Mouse (Mus musculus) gastrocnemius, adult 18-20 months (tissue): ENCODE data around the gene Prpf3. TPM values are rescaled to one million over a fixed set of nuclear protein-coding genes. Genes with fewer than 3 reads are reported as not detected.
"Not testable (repeated sequence)": the region's sequence is repeated elsewhere in the genome, so short reads cannot be mapped to it uniquely, and the experiment has no call there.

Experiments
- DNase-seq: peaks from one replicate; pipeline ENCODE4 v3.0.0; 2021; ENCODE audit warnings: low spot score
- total RNA-seq, 2 experiments: library from RNA; stranded (reverse); gene quantifications; 2 replicates each; pipeline ENCODE4 v1.2.3; 2021

The Prpf3 gene
- total RNA-seq, 2 experiments from 2014 or later = 16.6 to 16.9 TPM

DNA sequence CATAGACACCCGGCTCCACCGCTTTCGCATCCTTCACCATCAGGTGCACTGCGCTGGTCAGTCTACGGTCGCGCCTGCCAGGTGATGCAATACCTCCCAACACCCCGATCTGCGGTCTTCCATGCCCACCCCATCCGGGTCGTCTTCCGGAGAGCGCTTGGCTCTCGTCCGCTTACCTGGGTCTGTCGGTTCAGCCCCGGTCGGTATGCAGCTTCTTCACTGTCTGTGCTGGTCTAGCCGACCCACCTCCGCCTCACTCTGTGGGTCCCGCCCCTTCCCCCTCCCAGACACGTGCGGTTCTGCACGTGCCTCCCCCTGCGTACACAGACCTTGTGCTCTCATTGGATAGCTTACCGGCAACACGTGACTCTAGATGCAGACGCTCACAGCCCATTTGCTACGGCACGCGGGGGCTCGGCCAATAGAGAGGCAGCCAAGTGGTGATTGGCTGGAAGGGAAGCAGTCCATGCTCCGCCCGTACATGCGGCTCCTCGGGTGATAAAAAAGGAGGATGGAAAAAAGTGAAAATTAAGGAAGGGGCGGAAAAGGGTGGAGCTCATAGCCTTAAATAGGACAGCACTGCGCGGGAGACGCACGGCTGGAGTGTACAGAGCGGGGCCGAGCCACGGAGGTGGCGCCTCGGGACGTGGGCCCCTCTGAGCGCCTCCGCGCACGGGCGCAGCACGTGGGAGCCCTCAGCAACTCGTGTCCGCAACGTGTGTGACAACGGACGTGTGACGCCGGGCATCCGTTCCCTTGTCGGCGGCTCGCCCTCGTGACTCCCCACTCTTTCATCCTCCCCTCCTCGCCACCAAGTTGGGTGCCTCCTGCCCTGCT is 26.5 kb upstream of the Prpf3 start, which contains the start of gene Ciart:
Gene Ciart, minus strand, starts transcription at position 273 of the 837 bp plus-strand sequence.
- peak; percentile 96 for DNase-seq

DNA sequence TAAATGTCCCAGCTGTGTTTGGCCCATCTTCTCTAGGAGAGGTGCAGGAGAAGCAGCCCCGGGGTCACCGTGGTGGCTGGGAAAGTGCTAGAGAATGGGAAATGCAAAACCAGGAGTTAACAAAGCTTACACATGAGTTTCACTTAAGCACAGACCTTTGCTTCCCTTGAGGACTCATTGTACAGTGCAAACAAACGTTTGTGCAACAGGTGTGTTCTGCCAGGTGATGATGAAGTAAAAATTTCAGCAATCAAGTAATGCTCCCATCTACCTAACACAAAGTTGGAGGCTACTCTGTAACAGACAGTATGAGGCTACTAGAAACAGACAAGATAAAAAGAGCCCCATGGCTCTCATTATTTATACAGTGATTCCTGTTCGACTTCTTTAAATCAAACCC is 23.4 kb upstream of the Prpf3 start:
- DNase-seq = no peak

DNA sequence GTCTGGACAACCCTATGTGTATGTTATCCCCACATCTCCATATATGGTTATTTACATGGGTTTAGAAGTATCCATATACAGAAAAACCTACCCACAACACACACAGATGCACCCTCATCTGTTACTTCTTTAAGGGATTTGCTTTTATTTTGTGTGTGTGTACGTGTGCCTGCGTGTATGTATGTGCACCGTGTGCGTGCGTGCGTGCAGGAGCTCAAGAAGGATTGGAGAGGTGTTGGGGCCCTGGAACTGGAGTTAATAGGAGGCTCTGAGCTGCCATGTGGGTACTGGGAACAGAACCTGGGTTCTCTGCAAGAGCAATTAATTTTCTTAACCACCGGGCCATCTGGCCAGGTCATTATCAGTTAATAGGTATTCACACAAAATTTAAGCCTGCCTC is 16.4 kb upstream of the Prpf3 start:
- DNase-seq = no peak

DNA sequence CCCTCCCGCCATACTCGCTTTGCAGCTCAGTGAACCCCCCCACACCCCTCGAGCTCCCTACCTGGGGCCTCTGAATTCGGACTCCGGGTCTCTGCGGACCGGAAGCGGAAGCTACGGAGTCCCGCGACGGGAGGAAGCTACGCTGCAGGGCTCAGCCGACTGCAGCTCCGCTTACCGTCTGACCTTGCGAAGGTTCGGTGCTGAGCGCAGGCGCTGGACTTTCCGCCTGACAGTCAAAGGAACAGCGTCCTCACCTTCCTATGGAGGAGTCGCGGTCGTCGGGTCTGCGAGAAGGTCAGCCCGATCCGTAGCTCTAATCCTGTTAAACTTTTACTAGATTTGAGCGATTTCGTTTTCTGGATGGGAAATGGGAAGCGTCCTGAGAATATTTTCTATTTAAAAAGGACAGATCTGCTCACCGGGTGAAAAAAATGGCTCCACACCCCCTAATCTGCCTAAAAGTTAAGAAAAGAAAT is 15.7 kb upstream of the Prpf3 start, which contains the start of gene Mrps21:
Gene Mrps21, minus strand, starts transcription at position 128 of the 476 bp plus-strand sequence.
- DNase-seq = peak; percentile 88

DNA sequence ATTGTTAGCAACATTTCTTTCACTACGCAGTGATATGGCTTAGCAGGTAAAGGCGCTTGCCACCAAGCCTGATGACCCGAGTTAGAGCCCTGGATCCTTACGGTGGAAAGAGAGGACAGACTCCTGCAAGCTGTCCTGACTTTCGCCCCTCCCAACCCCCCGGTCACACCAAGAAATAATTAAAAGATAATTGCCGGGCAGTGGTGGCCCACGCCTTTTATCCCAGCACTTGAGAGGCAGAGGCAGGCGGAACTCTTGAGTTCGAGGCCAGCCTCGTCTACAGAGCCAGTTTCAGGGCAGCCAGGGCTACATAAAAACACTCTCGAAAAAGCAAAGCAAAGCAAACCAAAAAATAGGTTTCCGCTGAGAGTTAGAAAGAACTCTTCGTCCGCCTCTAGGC is 15.3 kb upstream of the Prpf3 start:
- no peak for DNase-seq

DNA sequence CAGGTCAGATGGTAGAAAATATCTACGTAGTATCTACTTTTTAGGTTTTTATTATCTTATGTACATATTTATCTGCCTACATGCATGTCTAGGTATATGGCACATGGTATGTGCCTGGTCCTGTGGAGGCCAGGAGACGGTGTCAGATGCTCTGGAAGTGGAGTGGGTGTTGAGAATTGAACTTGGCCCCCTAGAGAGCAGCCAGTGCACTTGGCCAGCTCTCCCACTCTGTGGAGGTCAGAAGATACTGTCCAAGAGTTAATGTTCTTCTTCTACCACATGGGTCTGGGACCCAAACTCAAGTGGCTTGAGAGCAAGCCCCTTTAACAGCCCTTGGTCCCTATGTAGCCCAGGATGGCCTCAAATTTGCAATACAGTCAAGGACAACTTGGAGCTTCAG is 11.7 kb upstream of the Prpf3 start:
- no peak for DNase-seq

DNA sequence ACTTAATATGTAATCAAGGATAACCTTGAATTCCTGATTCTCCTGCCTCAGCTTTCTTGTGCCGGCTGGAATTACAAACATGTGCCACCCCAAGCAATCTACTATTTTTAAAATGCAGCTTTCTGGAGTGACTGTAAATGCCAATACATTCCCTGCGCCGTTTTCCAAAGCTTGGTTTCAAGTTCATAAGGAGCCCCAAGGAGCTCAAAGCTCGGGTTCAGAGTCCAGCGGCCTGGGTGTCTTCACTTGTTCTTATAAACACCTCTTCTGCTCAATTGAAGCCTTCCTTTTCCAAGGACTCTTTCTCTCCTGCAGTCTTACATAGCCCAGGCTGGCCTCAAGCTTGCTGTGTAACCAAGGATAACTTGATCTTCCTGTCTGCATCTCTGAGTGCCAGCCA is 10.4 kb upstream of the Prpf3 start:
- DNase-seq = no peak

DNA sequence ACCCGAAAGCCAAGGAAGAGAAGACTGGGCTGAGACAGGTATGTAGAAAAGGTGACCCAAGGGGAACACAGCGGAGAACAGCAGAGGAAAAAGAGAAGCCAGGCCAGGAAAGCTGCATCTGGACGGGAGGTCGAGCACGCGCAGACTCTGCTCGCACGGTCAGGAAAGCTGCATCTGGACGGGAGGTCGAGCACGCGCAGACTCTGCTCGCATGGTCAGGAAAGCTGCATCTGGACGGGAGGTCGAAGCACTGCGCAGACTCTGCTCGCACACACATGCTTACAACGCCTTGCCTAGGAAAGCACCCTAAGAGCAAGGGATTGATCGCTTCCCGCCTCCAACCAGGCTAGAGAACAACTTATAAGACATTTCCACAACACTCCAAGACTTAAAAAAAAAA is 9.9 kb upstream of the Prpf3 start:
- DNase-seq = no peak

DNA sequence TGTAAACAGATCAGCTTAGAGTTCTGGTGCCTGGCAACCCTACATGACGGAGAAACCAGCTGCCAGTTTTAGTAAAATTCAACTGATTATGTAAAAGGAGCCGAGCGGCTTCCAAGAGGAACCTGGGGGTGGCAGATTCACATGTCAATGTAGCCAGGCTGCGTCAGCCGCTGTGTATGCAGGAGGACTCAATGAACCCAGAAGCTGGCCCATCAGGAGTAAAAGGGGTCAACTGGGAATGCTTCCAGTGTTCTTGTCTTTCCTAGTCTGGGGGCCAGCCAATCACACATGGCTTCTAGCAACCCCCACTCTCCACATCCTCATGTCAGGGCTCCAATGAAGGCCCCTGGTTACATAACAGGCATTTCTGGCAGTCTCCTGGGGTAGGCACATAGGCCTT is 9.4 kb upstream of the Prpf3 start:
- peak; percentile 16 for DNase-seq

DNA sequence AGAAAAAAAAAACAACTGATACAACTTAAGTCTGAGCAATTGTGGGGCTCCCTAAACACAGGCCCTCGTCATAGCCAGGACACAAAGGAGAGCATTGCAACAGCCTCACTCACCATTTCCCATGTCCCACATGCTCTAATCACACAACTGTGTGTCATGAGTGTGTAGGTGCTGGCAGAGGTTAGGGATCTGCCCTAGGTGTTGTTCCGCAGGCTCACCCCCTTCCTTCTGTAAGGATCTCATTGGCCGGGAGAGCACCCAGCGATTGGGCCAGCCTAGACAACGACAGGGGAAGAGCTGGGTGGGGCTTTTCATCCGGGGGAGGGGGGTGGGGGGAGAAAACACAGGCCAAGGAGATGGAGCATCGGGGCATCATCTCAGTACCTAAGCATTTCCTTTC is 7.9 kb upstream of the Prpf3 start:
- DNase-seq = no peak

DNA sequence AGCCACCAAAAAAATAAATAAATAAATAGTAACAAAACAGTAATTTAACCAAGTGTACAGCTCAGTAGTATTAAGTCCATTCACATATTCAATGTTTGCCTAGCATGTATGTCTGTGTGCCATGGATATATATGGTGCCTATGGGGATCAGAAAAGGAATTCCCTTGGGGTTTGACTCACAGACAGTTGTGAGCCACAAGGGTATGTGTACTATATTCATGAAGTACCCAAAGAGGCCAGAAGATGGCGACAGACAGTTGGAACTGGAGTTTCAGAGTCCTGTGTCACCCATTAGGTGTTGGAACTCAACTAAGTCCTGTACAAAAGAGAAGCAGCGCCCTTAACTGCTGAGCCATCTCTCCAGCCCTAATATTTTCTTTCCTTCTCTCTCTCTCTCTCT is 6.1 kb upstream of the Prpf3 start:
- peak; percentile 87 for DNase-seq

DNA sequence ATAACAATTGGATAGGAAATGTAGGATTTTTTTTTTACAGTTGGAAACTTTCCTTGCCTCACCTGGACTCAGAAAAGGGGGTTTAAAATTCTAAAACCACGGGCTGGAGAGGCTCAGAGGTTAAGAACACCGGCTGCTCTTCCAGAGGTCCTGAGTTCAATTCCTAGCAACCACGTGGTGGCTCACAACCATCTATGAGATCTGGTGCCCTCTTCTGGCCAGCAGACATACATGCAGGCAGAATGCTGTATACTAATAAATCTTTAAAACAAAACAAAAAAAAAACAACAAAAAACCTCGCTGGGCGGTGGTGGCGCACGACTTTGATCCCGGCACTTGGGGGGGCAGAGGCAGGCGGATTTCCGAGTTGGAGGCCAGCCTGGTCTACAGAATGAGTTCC is 5.5 kb upstream of the Prpf3 start:
- DNase-seq = no peak

DNA sequence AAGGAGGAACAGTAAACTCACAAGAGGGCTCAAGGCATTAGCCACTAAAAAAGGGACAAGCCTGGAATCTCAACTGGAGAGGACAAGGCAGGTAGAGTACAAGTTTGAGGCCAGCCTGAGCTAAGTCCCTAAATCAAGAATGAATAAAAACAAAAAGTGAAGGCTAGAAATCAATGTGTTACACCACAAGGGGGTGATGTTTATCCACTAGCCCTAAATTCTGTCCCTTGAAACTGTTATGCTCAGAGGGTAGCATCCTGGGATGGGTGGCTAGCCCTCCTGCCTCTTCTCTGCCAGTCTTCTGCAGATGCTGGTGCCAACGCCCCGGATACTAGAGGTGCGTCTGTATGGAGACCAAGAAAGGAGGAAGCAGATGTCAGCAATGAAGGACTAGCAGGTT is 4.6 kb upstream of the Prpf3 start:
- DNase-seq = no peak

DNA sequence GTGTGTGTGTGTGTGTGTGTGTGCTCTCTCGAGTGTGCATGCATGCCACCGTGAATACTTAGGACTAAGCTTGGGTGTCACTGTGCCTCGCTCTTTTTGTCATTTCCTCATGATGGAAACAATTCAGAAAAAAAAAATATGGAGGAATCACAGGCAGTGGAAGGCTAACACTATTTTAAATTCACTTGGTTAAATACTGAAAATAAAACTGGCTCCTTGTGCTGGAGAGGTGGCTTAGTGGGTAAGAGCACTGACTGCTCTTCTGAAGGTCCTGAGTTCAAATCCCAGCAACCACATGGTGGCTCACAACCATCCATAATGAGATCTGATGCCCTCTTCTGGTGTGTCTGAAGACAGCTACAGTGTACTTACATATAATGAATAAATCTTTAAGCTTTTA is 2.6 kb upstream of the Prpf3 start:
- DNase-seq = not testable (repeated sequence)

DNA sequence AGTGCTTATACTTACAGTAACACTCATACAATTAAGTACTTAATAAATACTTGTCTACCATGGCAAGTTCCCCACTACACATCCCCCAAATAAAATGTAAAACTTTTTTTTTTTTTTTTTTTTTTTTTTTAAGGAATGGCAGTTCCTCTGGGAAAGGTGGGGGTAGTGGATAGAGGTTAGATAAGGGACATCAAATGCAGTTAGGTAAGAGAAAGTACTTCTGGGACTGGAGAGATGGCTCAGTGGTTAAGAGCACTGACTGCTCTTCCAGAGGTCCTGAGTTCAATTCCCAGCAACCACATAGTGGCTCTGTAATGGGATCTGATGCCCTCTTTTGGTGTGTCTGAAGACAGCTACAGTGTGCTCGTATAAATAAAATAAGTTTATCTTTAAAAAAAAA is 1.4 kb upstream of the Prpf3 start:
- not testable (repeated sequence) for DNase-seq

DNA sequence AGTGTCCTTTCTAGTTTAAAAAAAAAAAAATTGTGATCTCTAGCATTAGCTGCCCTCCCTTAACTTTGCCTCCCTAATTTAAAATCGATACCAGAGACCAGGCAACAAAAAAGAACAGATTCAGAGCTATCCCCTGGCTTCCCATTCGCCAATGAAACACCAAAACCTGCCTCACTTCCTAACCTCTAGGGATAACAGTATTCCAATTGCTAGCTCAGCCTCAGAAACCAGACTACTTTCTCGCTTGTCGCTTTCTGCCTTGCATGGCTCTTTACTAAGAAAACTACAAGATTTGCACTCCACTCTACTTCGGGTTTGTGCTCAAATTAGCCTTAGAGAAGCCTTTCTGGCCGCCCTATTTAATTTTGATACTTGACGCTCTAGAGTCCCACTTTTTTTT is 430 bp upstream of the Prpf3 start:
- DNase-seq = no peak

DNA sequence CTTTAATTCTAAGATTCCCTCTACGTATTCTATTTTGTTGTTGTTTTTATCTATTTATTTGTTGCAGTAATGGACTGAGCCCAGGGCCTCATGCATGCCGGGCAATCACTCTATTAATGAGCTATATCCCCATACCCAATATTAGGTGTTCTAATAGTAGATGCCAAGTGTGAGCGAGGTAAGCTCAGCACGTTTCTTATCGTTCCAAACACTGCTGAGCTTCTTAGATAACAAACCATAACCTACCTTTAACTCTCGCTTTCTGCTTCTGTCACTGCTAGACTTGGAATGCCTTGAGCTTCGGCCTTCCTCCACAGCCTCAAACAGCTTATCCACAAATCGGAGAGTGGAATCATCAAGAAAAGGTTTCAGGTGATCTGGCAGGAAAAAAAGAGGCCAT is 4.4 kb downstream of the Prpf3 start:
- DNase-seq = no peak

DNA sequence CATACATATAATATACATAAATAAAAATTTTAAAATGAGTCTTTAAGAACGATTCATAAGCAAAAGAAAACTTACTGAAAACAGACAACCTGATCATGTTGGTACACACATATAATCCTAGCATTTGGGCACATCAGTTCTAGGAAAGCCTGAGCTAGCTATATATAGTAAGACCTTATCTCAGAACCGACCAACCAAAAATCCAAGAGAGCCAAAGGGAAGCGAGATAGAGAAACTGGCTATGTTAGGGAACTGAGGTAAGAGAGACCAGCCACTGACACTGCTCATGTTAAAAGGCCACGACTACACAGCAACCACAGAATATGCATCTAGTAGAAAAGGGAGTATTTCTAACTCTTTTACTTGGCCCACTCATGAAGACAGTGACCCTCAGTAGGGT is 5.1 kb downstream of the Prpf3 start:
- no peak for DNase-seq

DNA sequence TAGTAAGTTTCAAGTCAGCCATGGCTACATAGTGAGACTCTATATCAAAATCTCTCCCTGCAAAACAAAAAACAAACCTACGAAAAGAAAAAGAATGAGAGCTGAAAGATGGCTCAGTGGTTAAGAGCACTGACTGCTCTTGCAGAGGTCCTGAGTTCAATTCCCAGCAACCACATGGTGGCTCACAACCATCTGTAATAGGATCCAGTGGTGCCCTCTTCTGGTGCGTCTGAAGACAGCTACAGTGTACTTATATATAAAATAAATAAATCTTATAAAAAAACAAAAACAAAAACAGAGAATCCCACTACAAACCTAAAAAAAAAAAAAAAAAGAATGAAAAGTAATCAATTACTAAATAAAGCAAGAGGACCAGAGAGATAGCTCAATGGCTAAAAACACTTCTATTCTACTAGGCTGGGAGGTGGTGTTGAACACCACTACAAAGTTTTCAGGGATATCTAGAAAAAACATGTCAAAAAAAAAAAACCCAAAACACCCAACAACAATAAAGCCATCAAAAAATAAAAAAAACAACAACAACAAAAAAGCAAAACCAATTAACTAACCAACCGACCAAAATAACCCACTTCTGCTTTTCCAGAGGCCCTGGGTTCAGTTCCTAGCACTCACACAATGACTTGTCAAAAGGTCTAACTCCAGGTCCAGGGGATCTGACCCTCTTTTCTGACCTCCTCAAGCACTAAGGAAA is 13.0 kb downstream of the Prpf3 start:
- DNase-seq = no peak

DNA sequence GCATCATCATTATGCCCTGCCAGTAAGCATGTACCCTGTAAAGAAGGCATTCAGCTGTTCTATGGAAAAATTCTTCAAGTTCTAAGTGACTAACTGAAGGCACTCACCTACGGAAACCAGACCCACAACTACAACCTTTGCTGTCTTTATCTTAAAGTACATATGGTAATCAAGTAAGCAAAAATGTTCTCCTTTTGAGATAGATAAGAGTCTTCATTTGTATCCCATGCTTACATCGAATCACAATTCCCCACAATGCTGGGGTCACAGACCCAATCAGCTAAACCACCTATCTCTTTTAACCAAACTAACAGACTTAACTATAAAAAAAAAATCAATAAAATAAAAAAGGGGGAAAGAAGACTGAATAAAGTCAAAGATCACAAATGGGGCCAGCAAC is 16.4 kb downstream of the Prpf3 start:
- no peak for DNase-seq

DNA sequence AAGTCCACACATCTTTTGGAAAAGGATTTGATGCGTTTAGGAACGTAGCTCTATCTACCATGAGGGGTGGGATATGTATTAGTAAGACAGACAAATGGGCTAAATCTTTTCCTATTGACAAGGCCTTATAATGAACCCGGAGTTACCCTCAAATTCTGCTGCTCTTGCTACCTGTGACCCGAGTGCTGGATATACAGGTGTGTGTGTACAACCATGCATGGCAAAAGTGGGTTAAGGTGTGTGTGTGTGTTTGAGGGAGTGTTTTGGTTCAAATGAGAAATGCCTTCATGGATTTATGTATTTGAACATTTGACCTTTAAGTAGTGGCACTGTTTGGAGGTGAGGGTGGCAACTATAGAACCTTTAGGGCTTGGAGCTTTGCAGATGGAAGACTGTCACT is 26.6 kb downstream of the Prpf3 start:
- DNase-seq = no peak

DNA sequence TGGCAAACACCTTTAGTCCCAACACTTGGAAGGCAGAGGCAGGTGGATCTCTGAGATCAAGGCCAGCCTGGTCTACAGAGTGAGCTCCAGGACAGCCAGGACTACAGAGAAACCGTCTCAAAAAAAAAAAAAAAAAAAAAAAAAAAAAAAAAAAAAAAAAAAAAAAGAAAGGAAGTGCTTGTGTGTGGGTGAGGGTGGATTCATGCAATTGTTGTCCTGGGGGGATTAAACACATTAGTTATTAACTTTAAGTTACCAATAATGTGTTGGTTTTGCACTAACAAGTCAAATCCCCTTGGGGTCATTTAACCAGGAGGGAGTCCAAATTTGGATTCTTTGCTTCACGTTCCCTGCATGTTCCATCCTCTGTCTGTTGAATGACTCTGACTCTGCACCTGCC is 29.4 kb downstream of the Prpf3 start:
- DNase-seq = no peak
